Mouse (Mus musculus) lung, postnatal 4 days (tissue): ENCODE measurements around the gene Fgb.

Source experiments
- DNase-seq, 2 experiments: peaks; one replicate each; pipeline ENCODE4 v3.0.0; 2021

Fgb gene

GRCm38 (mm10) chr3:83049680-83050079 is at the start of gene Fgb:
Gene Fgb, minus strand, starts transcription at chr3:83049863.
- DNase-seq = no peak

DNA sequence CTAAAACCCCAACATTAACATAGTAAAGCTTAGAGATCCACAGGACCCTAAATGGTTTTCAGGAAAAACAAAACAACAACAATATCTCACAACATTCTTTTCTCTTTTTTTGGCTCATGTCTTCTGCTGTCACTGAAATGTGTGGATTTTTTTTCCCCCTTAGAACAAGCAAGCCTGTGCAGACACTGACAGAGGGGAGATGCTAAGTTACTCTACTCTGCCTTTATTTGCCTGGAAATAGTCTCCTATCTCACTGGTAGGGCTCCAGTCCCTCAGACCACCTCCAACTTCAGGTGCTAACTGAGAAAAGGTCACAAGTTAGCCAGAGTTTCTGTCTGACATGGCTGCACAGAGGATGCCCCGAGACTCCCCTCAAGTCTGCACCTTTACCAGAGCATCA is 49.5 kb upstream of the Fgb start:
- no peak for DNase-seq

GRCm38 (mm10) chr3:83098546-83099034 is 48.9 kb upstream of the Fgb start:
- no peak for DNase-seq

- DNase-seq = no peak
These were observed 47.9 kb upstream of the Fgb start for GRCm38 (mm10) chr3:83097586-83097985.

GRCm38 (mm10) chr3:83080567-83081055 is 30.9 kb upstream of the Fgb start:
- peak; percentile 79 to 85 for DNase-seq

DNA sequence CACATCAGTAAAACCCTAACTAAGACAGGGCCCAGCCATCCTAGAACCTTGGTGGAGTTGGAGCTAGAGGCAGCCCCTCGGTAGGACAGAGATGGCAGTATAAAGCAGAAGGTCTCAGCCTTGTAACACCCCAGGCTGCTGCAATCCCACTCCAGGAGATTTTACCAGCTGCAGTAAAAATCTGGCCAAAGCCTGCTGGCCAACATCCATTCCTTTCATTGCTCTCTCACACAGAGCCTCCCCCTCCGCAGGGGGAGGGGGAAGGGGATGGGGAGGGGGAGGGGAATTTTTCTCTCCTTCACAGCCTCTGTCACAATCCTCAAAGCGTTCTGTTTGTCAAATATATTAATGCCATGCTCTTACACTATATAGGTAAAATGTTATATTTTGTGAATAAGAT is 26.9 kb upstream of the Fgb start:
- peak; percentile 27 to 76 for DNase-seq

GRCm38 (mm10) chr3:83070231-83070630 is 20.6 kb upstream of the Fgb start:
- no peak for DNase-seq

- no peak for DNase-seq
These were observed 19.2 kb upstream of the Fgb start for GRCm38 (mm10) chr3:83068869-83069268.

- DNase-seq = peak; percentile 21 to 57
These were observed 18.3 kb upstream of the Fgb start for GRCm38 (mm10) chr3:83067920-83068319.

- no peak for DNase-seq
These were observed 7.4 kb upstream of the Fgb start for GRCm38 (mm10) chr3:83057046-83057445.

- DNase-seq = peak; percentile 99
These were observed 5.8 kb upstream of the Fgb start, which contains the start of gene Plrg1 for GRCm38 (mm10) chr3:83055281-83056038. Gene Plrg1, plus strand, starts transcription at chr3:83055522.

GRCm38 (mm10) chr3:83054759-83055158 is 5.1 kb upstream of the Fgb start:
- DNase-seq = no peak

DNA sequence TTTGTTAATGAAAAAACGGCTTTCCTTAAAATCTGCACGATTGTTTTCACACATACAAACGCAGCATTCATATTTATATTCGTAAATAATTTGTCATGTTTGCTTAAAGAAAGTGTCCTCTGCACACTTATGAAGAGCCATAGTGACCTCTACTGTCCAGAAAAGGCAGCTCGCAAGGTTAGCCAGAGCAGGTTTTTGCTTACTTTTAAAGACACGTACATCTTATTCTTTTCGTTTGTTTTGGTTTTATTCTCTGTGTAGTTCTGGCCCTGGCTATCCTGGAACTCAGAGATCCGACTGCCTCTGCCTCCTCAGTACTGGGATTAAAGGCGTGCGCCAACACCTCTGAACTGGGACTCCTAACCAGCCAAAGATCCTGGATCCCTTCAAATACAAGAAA is 4.1 kb upstream of the Fgb start:
- peak in 1 of 2 experiments; percentile 37 for DNase-seq

DNA sequence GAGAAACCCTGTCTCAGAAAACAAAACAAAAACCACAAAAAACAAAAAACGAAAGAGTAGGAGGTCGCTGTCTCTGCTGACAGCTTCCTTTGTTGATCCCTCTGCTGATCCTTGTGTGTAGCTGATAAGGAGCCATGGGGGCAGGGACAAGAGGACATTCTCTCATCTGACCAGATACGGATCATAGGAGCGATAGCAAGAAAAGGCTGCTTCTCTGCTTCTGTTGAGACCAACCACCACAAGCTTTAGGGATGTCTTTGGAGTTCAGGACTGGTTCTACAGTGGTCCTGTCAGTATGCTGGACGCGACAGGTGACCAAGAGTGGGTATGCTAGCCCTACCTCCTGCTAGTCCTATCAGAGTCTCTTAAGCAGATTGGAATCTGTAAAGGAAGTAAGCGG is 3.5 kb upstream of the Fgb start:
- no peak for DNase-seq

DNA sequence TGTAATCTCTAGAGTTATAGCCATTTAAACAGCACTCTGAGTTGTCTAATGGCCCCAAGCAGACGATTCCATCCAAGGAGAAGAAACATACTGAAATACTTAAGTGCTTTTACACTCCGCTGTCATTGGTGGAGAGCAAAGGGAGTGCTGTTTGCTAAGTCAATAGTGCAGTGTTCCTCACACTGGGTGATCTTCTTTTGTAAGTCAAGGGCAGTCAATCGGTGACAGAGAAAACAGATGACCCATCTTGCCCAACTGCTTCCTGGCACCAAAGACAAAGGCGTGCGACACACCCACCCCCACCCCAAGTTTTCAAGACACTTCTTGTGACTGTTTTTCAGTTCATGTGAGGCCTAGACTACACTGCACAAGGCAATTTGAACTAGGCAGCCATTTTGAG is 2.4 kb upstream of the Fgb start:
- DNase-seq = no peak

- DNase-seq = no peak
These were observed 998 bp upstream of the Fgb start for GRCm38 (mm10) chr3:83050661-83051060.

DNA sequence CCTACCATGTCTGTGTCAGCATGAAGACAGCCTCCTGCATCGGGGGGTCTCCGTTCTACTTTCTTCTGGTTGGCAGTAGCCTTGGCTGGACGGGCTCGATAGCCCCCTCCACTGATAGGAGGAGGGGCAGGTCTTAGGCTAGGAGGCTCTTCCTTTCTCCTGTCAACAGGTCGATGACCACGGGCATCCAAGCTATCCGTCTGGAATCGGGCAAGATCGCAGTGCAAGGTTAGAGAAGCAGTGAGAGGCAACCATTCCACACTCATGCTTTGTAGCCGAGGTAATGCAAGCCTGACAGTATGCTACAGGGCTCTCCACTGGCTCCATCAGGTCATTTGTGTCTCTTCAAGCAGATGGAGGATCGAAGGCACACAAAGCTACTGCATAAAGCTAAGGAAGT is 3.0 kb downstream of the Fgb start:
- no peak for DNase-seq

GRCm38 (mm10) chr3:83042451-83042850 is 7.2 kb downstream of the Fgb start:
- no peak for DNase-seq

- DNase-seq = no peak
These were observed 10.0 kb downstream of the Fgb start for GRCm38 (mm10) chr3:83039666-83040065.

DNA sequence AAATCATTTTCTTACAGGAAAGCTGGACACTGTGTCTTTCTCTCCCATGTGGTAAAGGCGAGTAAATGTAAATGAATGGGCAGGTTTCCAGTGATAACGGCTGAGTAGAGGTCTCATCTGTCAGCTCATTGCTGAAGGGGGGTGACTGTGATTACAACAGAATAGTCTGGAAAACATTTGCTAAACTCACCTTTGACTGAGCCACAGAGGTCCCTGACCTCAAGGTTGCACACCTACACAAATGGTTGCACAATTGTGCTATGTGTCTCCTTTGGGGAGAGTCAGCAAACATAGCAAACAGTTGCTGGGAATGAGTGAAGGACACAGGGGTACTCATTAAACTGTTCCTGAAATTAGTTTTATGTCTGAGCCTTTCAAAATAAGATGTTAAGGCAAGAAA is 10.8 kb downstream of the Fgb start:
- DNase-seq = no peak

DNA sequence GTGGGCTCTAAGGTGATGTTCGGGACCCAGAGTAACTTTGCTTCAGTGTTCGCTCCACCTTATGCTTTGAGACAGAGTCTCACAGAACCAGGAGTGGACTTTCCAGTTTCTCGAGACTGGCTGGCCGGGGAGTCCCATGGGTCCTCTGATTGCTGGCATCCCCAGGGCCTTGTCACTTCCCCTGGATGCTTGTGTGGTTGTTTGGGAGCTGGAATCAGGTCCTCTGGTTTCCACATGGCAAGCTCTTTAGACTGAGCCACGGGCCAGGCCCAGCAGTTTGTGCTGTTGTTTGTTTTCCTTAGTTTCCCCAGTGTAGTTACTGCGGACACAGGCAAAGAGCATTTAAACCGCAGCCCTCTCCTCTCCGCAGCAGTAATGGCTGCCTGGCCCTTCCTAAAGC is 15.9 kb downstream of the Fgb start:
- DNase-seq = no peak

DNA sequence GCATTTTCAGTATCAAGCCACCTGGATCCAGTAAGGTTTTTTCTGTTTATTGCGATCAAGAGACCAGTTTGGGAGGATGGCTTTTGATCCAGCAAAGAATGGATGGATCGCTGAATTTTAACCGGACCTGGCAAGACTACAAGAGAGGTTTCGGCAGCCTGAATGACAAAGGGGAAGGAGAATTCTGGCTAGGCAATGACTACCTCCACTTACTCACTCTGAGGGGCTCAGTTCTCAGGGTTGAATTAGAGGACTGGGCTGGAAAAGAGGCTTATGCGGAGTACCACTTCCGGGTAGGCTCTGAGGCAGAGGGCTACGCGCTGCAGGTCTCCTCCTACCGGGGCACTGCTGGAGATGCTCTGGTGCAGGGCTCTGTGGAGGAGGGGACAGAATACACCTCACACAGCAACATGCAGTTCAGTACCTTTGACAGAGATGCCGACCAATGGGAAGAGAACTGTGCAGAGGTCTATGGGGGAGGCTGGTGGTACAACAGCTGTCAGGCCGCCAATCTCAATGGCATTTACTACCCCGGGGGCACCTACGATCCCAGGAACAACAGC is 16.8 kb downstream of the Fgb start:
- DNase-seq = no peak

DNA sequence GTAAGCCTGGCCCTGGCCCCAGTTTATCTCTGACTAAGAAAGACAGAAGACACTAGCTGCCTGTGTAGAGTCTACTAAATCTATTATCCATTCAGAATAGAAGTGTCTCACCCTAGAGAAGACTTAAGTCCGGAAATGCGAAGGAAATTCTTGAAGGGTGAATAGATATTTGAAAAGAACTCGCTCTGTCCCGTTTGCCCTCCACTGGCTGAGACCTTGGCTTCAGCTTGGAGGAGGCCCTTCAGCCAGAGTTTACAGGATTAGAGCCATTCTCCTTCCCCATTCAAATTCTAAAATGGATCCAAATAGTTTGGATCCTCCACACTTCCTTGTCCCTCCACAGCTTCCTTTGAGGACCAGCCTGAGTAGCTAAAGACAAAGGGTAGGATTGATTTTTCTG is 19.3 kb downstream of the Fgb start:
- no peak for DNase-seq

DNA sequence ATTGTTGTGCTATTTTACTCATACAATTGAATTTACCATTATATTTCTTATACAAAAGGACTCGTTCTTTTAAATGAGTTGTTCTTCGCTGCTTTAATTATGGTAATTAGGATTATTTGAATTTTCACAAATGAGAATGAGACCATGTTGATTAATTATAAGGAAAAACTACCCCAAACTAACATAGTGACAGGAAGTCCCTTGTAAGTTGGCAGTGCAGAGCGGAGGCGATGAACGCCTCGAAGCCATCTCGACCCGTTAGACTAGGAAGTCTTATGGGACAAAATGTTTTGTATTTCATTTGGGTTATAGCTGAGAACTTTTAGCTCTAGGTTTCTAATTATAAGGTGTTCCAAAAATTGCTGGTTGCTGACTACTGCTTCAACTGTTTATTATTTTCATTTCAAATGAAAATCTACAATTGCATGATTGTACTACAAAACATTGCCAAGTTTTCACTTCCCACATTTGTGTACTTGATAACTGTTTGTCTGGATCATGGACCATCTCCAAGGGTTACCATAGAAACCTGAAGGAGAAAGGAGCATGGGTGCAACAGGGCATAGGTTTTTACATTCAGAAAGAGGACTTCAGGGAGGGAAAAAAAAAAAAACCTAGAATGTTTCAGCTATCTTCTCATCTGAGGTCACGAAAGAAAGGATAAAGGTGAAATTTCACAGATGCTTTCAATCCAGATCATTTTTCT is 22.0 kb downstream of the Fgb start:
- DNase-seq = no peak
